Mouse (Mus musculus) small intestine, adult 2 months (tissue): ENCODE results near the gene Mnt.

Experiments
- CTCF ChIP-seq: fragments of 200-500 bp; IDR thresholded peaks from 2 replicates; pipeline ENCODE4 v1.5.1; 2012; ENCODE audit warnings: low read depth, mild to moderate bottlenecking, control low read depth, inconsistent platforms, low read length, moderate library complexity, mixed read lengths; ENCODE audit not compliant: insufficient replicate concordance, insufficient read length; ENCODE audit errors: extremely low read depth
- POLR2A ChIP-seq: fragments of 200-500 bp; IDR thresholded peaks from 2 replicates; pipeline ENCODE4 v1.6.1; 2012; ENCODE audit warnings: low read depth, mild to moderate bottlenecking, control low read depth, inconsistent platforms, low read length, moderate library complexity

DNA sequence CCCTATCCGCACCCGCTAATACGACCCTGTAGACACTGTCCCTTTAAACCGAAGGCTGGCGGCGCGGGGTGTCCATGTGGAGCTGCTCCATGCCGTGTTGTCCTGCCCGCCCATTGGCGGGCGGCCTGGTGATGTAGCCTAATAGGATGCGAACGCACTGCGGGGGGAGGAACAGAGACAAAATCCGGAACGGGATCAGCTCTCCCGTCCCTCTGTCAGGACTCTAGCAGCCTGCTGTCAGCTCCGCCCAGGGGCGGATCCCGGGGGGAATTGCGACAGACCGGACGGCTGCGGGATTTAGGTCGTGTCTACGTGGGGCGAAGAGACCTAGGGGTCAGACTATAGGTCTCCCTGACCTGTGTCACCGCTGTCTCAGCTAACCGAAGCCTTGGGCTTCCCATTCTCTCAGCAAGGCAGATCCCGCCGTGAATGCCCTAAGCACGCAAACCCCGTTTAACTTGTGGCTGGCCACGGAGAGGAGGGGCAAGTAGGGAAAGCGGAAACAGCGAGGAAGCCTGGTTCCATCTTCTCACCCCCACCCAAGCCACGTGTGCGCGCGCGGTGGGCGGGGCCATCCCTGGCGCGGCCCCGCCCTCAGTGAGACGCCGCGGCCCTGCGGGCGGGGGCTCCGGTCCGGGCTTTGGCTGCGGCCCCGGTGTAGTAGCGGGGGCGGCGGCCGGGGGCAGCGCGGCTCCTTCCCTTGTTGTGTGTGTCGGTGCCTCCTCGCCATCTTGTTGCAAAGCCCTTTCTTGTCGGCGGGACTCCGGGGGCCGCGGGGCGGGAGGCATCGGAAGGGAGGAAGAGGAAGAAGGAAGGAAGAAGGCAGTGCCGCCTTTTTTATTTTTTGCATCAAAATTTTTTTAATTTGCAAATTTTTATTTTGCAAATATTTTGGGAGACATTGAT is at the start of gene Mnt:
- TF ChIP-seq CTCF: no peak
- peak; percentile 35; the same call in 1 of the 2 replicates for TF ChIP-seq POLR2A
